Mouse (Mus musculus): Measurements from ENCODE around the gene Gm10912. TPM values are rescaled to one million over a fixed set of nuclear protein-coding genes. Genes with fewer than 3 reads are reported as not detected.

The Gm10912 gene
- total and polyA plus RNA-seq, 3 experiments = 0.27 TPM; not detected in 2

DNA sequence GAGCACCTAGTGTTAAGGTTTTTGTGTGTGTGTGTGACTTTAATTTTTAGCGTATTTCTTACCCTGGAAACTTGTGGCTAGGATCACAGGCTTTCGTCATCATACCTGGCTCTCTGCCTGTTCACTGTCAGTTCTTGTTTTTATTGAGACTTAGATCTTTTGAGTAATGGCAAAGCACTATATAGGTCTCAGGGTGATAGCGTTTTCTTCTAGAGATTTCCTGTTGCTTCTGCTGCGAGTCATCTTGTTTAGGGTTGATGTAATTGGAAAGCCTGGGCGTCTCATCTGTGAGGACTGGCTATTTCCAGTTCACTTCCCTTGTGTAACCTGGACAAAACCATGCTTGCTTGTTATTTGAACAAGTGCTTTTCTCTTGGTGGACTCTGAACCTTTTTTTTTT, 24.0 kb upstream of the Gm10912 start:
- H3K9me3 ChIP-seq (replicated peaks) = no peaks in the 10 kb centered on the region
- no peak for ATAC-seq (ENCODE audit: extremely low read depth, insufficient number of reproducible peaks, low FRiP score, poor library complexity, severe bottlenecking)
- DNase-seq (ENCODE audit: low spot score) = no peak
- TF ChIP-seq TAL1 (conservative IDR thresholded peaks at IDR 0.05; ENCODE audit: low read depth, low read length) = no peak
- no peak for TF ChIP-seq GATA2 (IDR thresholded peaks at IDR 0.05; ENCODE audit: borderline replicate concordance, low read depth, low read length)
- TF ChIP-seq CTCF (IDR thresholded peaks at IDR 0.05; ENCODE audit: low read depth, low read length) = no peak
- no peak for TF ChIP-seq POLR2AphosphoS5 (IDR thresholded peaks at IDR 0.05; ENCODE audit: insufficient replicate concordance, low read depth, low read length)
- TF ChIP-seq GATA1 (IDR thresholded peaks at IDR 0.05; ENCODE audit: borderline replicate concordance, low read length) = no peak
- H3K27me3 ChIP-seq (ENCODE audit: insufficient read depth, low read length) = no peaks in the 10 kb centered on the region
- H3K4me1 ChIP-seq (ENCODE audit: insufficient read depth, low read depth, low read length) = peaks cover 29% of the 10 kb centered on the region
- peaks cover 87% of the 10 kb centered on the region for H3K36me3 ChIP-seq (replicated peaks)
- H3K4me3 ChIP-seq (ENCODE audit: low read depth, low read length) = no peak overlapping the region

DNA sequence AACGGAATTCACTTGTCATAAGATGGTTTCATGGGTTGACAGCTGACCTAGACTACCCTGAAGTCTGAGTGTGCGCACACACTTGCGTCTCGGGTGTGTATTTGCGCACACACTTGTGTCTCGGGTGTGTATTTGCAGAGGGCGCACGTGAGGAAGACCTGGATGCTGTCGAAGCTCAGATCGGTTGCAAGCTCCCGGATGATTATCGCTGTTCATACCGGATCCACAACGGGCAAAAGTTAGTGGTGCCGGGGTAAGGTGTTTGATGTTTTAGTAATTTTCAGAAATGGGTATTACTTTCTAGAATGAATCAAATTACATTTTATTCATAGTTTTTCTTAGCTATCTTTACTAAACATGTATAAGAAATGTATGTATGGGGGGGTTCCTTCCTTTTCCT, 22.9 kb upstream of the Gm10912 start:
- Histone ChIP-seq H3K4me1 (ENCODE audit: insufficient read depth, low read depth, low read length) (peaks cover 29% of the 10 kb centered on the region), H3K36me3 (replicated peaks) (peaks cover 79% of the 10 kb centered on the region), H3K27me3 (ENCODE audit: insufficient read depth, low read length) (no peaks in the 10 kb centered on the region), H3K4me3 (ENCODE audit: low read depth, low read length) (no peak overlapping the region), H3K9me3 (replicated peaks) (no peaks in the 10 kb centered on the region)
- DNase-seq (ENCODE audit: low spot score) (no peak), ATAC-seq (ENCODE audit: extremely low read depth, insufficient number of reproducible peaks, low FRiP score, poor library complexity, severe bottlenecking) (no peak)
- no peak for TF ChIP-seq CTCF (IDR thresholded peaks at IDR 0.05; ENCODE audit: low read depth, low read length)
- no peak for TF ChIP-seq GATA1 (IDR thresholded peaks at IDR 0.05; ENCODE audit: borderline replicate concordance, low read length)
- no peak for TF ChIP-seq TAL1 (conservative IDR thresholded peaks at IDR 0.05; ENCODE audit: low read depth, low read length)
- TF ChIP-seq GATA2 (IDR thresholded peaks at IDR 0.05; ENCODE audit: borderline replicate concordance, low read depth, low read length) = no peak
- no peak for TF ChIP-seq POLR2AphosphoS5 (IDR thresholded peaks at IDR 0.05; ENCODE audit: insufficient replicate concordance, low read depth, low read length)

GRCm38 (mm10) chr2:104043624-104044478, 21.8 kb upstream of the Gm10912 start:
- Histone ChIP-seq H3K36me3 (replicated peaks) (peaks cover 78% of the 10 kb centered on the region), H3K9me3 (replicated peaks) (no peaks in the 10 kb centered on the region), H3K4me1 (ENCODE audit: insufficient read depth, low read depth, low read length) (peaks cover 29% of the 10 kb centered on the region), H3K4me3 (ENCODE audit: low read depth, low read length) (no peak overlapping the region), H3K27me3 (ENCODE audit: insufficient read depth, low read length) (no peaks in the 10 kb centered on the region)
- TF ChIP-seq TAL1 (conservative IDR thresholded peaks at IDR 0.05; ENCODE audit: low read depth, low read length) (no peak), CTCF (IDR thresholded peaks at IDR 0.05; ENCODE audit: low read depth, low read length) (no peak), POLR2AphosphoS5 (IDR thresholded peaks at IDR 0.05; ENCODE audit: insufficient replicate concordance, low read depth, low read length) (no peak), GATA2 (IDR thresholded peaks at IDR 0.05; ENCODE audit: borderline replicate concordance, low read depth, low read length) (no peak), GATA1 (IDR thresholded peaks at IDR 0.05; ENCODE audit: borderline replicate concordance, low read length) (no peak)
- no peak for DNase-seq (ENCODE audit: low spot score)
- no peak for ATAC-seq (ENCODE audit: extremely low read depth, insufficient number of reproducible peaks, low FRiP score, poor library complexity, severe bottlenecking)

DNA sequence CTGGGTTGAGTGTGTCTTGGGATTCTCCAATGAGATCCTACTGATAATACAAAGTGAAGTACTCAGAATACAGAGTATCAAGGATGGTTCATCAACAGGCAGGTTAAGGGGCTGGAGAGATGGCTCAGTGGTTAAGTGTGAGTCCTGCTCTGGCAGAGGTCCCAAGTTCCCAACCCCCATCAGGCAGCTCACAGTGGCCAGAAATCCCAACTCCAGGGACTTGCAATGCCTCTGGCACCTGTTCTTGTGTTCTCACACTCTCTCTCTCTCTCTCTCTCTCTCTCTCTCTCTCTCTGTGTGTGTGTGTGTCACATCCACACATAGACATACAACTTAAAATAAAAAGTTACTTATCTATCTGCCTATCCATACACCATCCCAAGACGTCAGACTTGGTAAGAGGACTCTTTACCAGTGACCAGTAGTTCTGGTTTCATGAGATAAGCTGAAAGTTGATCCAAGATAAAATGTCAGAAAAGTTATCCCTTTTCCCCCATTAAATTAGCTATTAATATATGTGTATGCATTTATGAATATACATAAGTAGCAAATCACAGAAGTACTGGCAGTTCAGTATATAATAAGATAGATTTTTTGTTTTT, 21.0 kb upstream of the Gm10912 start:
- no peaks in the 10 kb centered on the region for H3K9me3 ChIP-seq (replicated peaks)
- no peaks in the 10 kb centered on the region for H3K27me3 ChIP-seq (ENCODE audit: insufficient read depth, low read length)
- peaks cover 75% of the 10 kb centered on the region for H3K36me3 ChIP-seq (replicated peaks)
- no peak for TF ChIP-seq POLR2AphosphoS5 (IDR thresholded peaks at IDR 0.05; ENCODE audit: insufficient replicate concordance, low read depth, low read length)
- peak; percentile 39; the same call in 1 of the 2 replicates for TF ChIP-seq TAL1 (conservative IDR thresholded peaks at IDR 0.05; ENCODE audit: low read depth, low read length)
- no peak overlapping the region; the same call in 1 of the 2 replicates for H3K4me3 ChIP-seq (ENCODE audit: low read depth, low read length)
- peaks cover 29% of the 10 kb centered on the region for H3K4me1 ChIP-seq (ENCODE audit: insufficient read depth, low read depth, low read length)
- DNase-seq (ENCODE audit: low spot score) (no peak), ATAC-seq (ENCODE audit: extremely low read depth, insufficient number of reproducible peaks, low FRiP score, poor library complexity, severe bottlenecking) (peak; percentile 54)

DNA sequence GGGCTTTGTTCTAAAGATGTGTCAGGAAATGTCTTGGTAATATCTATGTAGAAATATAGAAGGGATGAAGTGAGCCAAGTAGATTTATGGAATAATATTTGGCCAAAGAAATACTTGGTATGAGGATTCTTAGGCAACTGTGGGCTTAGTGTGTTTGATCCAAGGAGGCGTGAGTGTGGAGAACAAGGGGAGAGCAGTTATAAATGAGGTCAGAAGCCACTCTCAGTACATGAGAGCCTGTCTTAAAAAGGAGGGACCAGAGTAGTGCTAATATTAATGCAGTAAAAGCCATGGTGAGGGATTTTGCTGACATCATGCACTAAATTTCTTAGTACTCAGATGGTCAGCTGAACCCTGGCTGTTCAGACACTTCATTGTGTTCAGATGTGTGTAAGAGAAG, 7.2 kb upstream of the Gm10912 start:
- DNase-seq (ENCODE audit: low spot score) (no peak), ATAC-seq (ENCODE audit: extremely low read depth, insufficient number of reproducible peaks, low FRiP score, poor library complexity, severe bottlenecking) (no peak)
- H3K36me3 ChIP-seq (replicated peaks) = peaks cover 68% of the 10 kb centered on the region
- no peak for TF ChIP-seq GATA1 (IDR thresholded peaks at IDR 0.05; ENCODE audit: borderline replicate concordance, low read length)
- no peak for TF ChIP-seq POLR2AphosphoS5 (IDR thresholded peaks at IDR 0.05; ENCODE audit: insufficient replicate concordance, low read depth, low read length)
- TF ChIP-seq GATA2 (IDR thresholded peaks at IDR 0.05; ENCODE audit: borderline replicate concordance, low read depth, low read length) = no peak
- no peak for TF ChIP-seq TAL1 (conservative IDR thresholded peaks at IDR 0.05; ENCODE audit: low read depth, low read length)
- no peak for TF ChIP-seq CTCF (IDR thresholded peaks at IDR 0.05; ENCODE audit: low read depth, low read length)
- H3K4me1 ChIP-seq (ENCODE audit: insufficient read depth, low read depth, low read length) = no peaks in the 10 kb centered on the region; the same call in 1 of the 2 replicates
- no peak overlapping the region for H3K4me3 ChIP-seq (ENCODE audit: low read depth, low read length)
- no peaks in the 10 kb centered on the region for H3K27me3 ChIP-seq (ENCODE audit: insufficient read depth, low read length)
- H3K9me3 ChIP-seq (replicated peaks) = no peaks in the 10 kb centered on the region

- ATAC-seq (ENCODE audit: extremely low read depth, insufficient number of reproducible peaks, low FRiP score, poor library complexity, severe bottlenecking) (no peak), DNase-seq (ENCODE audit: low spot score) (no peak)
- Histone ChIP-seq H3K9me3 (replicated peaks) (no peaks in the 10 kb centered on the region), H3K4me1 (ENCODE audit: insufficient read depth, low read depth, low read length) (no peaks in the 10 kb centered on the region; the same call in 1 of the 2 replicates), H3K4me3 (ENCODE audit: low read depth, low read length) (no peak overlapping the region), H3K36me3 (replicated peaks) (peaks cover 63% of the 10 kb centered on the region), H3K27me3 (ENCODE audit: insufficient read depth, low read length) (no peaks in the 10 kb centered on the region)
- TF ChIP-seq GATA2 (IDR thresholded peaks at IDR 0.05; ENCODE audit: borderline replicate concordance, low read depth, low read length) = no peak
Observed at GRCm38 (mm10) chr2:104058954-104059353, 6.7 kb upstream of the Gm10912 start.
